Mouse (Mus musculus): ENCODE measurements around the gene Acot6. TPM values are rescaled to one million over a fixed set of nuclear protein-coding genes. Genes with fewer than 3 reads are reported as not detected.

Acot6 gene
- polyA plus RNA-seq, 1 experiment from 2014 or later, result 1.0 TPM

- peaks cover 8% of the 10 kb centered on the region for H3K36me3 ChIP-seq (replicated peaks; ENCODE audit: control insufficient read depth, insufficient read depth, low read depth, low read length)
- H3K9me3 ChIP-seq (replicated peaks; ENCODE audit: control insufficient read depth, low read length), result no peaks in the 10 kb centered on the region
- H3K4me2 ChIP-seq (ENCODE audit: low read depth, low read length), result no peak overlapping the region
- H3K4me3 ChIP-seq (ENCODE audit: low read depth, low read length), result no peak overlapping the region
- H3K4me1 ChIP-seq (ENCODE audit: control insufficient read depth, insufficient read depth, low read length), result no peaks in the 10 kb centered on the region
- no peak overlapping the region for H3K27ac ChIP-seq (replicated peaks; ENCODE audit: low read depth, low read length)
- ATAC-seq (replicated peaks; ENCODE audit: insufficient number of reproducible peaks, low FRiP score, low TSS enrichment, low read depth) (no peak), DNase-seq (ENCODE audit: low spot score) (no peak)
- H3K9ac ChIP-seq (replicated peaks; ENCODE audit: low read length), result no peak overlapping the region
- WGBS, result 79% methylated on average over 11 of the region's 11 CpGs
- H3K27me3 ChIP-seq (ENCODE audit: control insufficient read depth, insufficient read depth, low read length), result no peaks in the 10 kb centered on the region
These were observed 54.5 kb downstream of the Acot6 start for GRCm38 (mm10) chr12:84154786-84155522.

DNA sequence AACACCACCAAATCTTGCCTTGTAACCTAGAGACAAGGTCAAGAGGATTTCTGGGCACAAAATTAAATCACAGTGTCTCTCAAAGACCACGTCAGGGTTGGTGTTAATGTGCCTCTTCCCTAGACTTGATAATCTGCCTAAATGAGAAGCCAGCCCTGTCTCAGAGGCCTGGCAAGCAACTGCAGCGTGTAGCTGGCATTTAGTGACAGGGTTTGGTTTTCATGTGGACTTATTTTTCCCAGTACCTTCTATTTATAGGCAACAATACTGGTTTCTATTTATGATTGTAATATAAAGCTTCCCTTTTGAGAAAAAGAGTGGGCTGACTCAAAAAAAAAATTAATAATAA lies 55.0 kb downstream of the Acot6 start:
- no peaks in the 10 kb centered on the region for H3K27me3 ChIP-seq (ENCODE audit: control insufficient read depth, insufficient read depth, low read length)
- H3K27ac ChIP-seq (replicated peaks; ENCODE audit: low read depth, low read length), result no peak overlapping the region
- ATAC-seq (replicated peaks; ENCODE audit: insufficient number of reproducible peaks, low FRiP score, low TSS enrichment, low read depth) (no peak), DNase-seq (ENCODE audit: low spot score) (no peak)
- H3K9ac ChIP-seq (replicated peaks; ENCODE audit: low read length), result no peak overlapping the region
- H3K36me3 ChIP-seq (replicated peaks; ENCODE audit: control insufficient read depth, insufficient read depth, low read depth, low read length), result peaks cover 8% of the 10 kb centered on the region
- no peaks in the 10 kb centered on the region for H3K9me3 ChIP-seq (replicated peaks; ENCODE audit: control insufficient read depth, low read length)
- no peak overlapping the region for H3K4me2 ChIP-seq (ENCODE audit: low read depth, low read length)
- H3K4me3 ChIP-seq (ENCODE audit: low read depth, low read length), result no peak overlapping the region
- 86% methylated on average over 2 of the region's 2 CpGs for WGBS
- H3K4me1 ChIP-seq (ENCODE audit: control insufficient read depth, insufficient read depth, low read length), result no peaks in the 10 kb centered on the region

GRCm38 (mm10) chr12:84156210-84156609 lies 55.8 kb downstream of the Acot6 start:
- 94% methylated on average over 18 of the region's 18 CpGs for WGBS
- H3K36me3 ChIP-seq (replicated peaks; ENCODE audit: control insufficient read depth, insufficient read depth, low read depth, low read length), result peaks cover 8% of the 10 kb centered on the region

GRCm38 (mm10) chr12:84158156-84158555 lies 57.7 kb downstream of the Acot6 start:
- Histone ChIP-seq H3K4me1 (ENCODE audit: control insufficient read depth, insufficient read depth, low read length) (no peaks in the 10 kb centered on the region), H3K27me3 (ENCODE audit: control insufficient read depth, insufficient read depth, low read length) (no peaks in the 10 kb centered on the region), H3K4me2 (ENCODE audit: low read depth, low read length) (no peak overlapping the region), H3K9ac (replicated peaks; ENCODE audit: low read length) (no peak overlapping the region), H3K4me3 (ENCODE audit: low read depth, low read length) (no peak overlapping the region), H3K36me3 (replicated peaks; ENCODE audit: control insufficient read depth, insufficient read depth, low read depth, low read length) (peaks cover 5% of the 10 kb centered on the region), H3K27ac (replicated peaks; ENCODE audit: low read depth, low read length) (no peak overlapping the region), H3K9me3 (replicated peaks; ENCODE audit: control insufficient read depth, low read length) (no peaks in the 10 kb centered on the region)
- no peak for DNase-seq (ENCODE audit: low spot score)
- WGBS, result 92% methylated on average over 14 of the region's 14 CpGs
- no peak for ATAC-seq (replicated peaks; ENCODE audit: insufficient number of reproducible peaks, low FRiP score, low TSS enrichment, low read depth)

More at GRCm38 (mm10) chr12:84156210-84156609, 55.8 kb downstream of the Acot6 start:
- Histone ChIP-seq H3K9ac (replicated peaks; ENCODE audit: low read length) (no peak overlapping the region), H3K27ac (replicated peaks; ENCODE audit: low read depth, low read length) (no peak overlapping the region), H3K4me1 (ENCODE audit: control insufficient read depth, insufficient read depth, low read length) (no peaks in the 10 kb centered on the region), H3K4me3 (ENCODE audit: low read depth, low read length) (no peak overlapping the region), H3K27me3 (ENCODE audit: control insufficient read depth, insufficient read depth, low read length) (no peaks in the 10 kb centered on the region), H3K4me2 (ENCODE audit: low read depth, low read length) (no peak overlapping the region), H3K9me3 (replicated peaks; ENCODE audit: control insufficient read depth, low read length) (no peaks in the 10 kb centered on the region)
- DNase-seq (ENCODE audit: low spot score) (no peak), ATAC-seq (replicated peaks; ENCODE audit: insufficient number of reproducible peaks, low FRiP score, low TSS enrichment, low read depth) (no peak)

DNA sequence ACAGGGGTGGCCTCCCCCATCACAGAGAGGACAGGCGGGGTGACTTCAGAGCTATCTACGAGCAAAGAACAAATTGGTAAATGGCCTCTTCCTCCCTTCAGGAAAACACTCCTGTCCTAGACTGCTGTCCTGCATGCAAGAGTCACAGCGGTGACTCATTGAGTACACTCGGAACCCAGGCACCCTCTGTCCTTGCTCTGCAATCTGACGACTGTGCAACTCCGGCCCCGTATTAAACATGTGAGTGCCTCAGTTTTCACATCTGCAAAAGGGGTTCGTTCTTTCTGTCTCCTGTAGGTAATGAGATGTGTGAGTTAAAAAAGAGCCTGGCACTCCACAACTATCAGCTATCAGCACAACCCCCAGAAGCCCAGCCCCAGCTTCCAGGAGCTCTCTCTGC lies 60.0 kb downstream of the Acot6 start:
- H3K4me1 ChIP-seq (ENCODE audit: control insufficient read depth, insufficient read depth, low read length), result no peaks in the 10 kb centered on the region
- H3K27me3 ChIP-seq (ENCODE audit: control insufficient read depth, insufficient read depth, low read length), result no peaks in the 10 kb centered on the region
- no peak overlapping the region for H3K27ac ChIP-seq (replicated peaks; ENCODE audit: low read depth, low read length)
- H3K4me3 ChIP-seq (ENCODE audit: low read depth, low read length), result no peak overlapping the region
- no peak overlapping the region for H3K9ac ChIP-seq (replicated peaks; ENCODE audit: low read length)
- ATAC-seq (replicated peaks; ENCODE audit: insufficient number of reproducible peaks, low FRiP score, low TSS enrichment, low read depth) (no peak), DNase-seq (ENCODE audit: low spot score) (no peak)
- no peaks in the 10 kb centered on the region for H3K9me3 ChIP-seq (replicated peaks; ENCODE audit: control insufficient read depth, low read length)
- H3K4me2 ChIP-seq (ENCODE audit: low read depth, low read length), result no peak overlapping the region
- H3K36me3 ChIP-seq (replicated peaks; ENCODE audit: control insufficient read depth, insufficient read depth, low read depth, low read length), result peaks cover 5% of the 10 kb centered on the region
- WGBS, result 93% methylated on average over 8 of the region's 8 CpGs

Other genes starting within 250 kb of the Acot6 start
- gene Numb, start 178.7 kb upstream of the Acot6 start, polyA plus RNA-seq (2014; fragmentation: Nextera tagmentation; extraction: Ambion mirVana), result 30.7 and 36.0 TPM in 2 replicates
- gene Riox1, start 150.0 kb upstream of the Acot6 start, polyA plus RNA-seq (2014; fragmentation: Nextera tagmentation; extraction: Ambion mirVana), result 15.0 and 17.4 TPM in 2 replicates
- not detected in 2 replicates for gene Heatr4, start 115.8 kb upstream of the Acot6 start, polyA plus RNA-seq (2014; fragmentation: Nextera tagmentation; extraction: Ambion mirVana)
- gene Acot2, start 112.8 kb upstream of the Acot6 start, polyA plus RNA-seq (2014; fragmentation: Nextera tagmentation; extraction: Ambion mirVana), result 10.8 and 12.9 TPM in 2 replicates
- gene Acot1, start 91.2 kb upstream of the Acot6 start, polyA plus RNA-seq (2014; fragmentation: Nextera tagmentation; extraction: Ambion mirVana), result 36.0 and 41.3 TPM in 2 replicates
- 0.46 and 0.56 TPM in 2 replicates for gene Acot4, start 62.3 kb upstream of the Acot6 start, polyA plus RNA-seq (2014; fragmentation: Nextera tagmentation; extraction: Ambion mirVana)
- gene Gm49366, start 61.7 kb upstream of the Acot6 start, polyA plus RNA-seq (2014; fragmentation: Nextera tagmentation; extraction: Ambion mirVana), result not detected in 2 replicates
- 0.15 and 0.24 TPM in 2 replicates for gene Acot3, start 48.5 kb upstream of the Acot6 start, polyA plus RNA-seq (2014; fragmentation: Nextera tagmentation; extraction: Ambion mirVana)
- gene Acot5, start 31.3 kb upstream of the Acot6 start, polyA plus RNA-seq (2014; fragmentation: Nextera tagmentation; extraction: Ambion mirVana), result not detected in 2 replicates
- 3.9 and 6.8 TPM in 2 replicates for gene Dnal1, start 13.7 kb downstream of the Acot6 start, polyA plus RNA-seq (2014; fragmentation: Nextera tagmentation; extraction: Ambion mirVana)
- 0.88 and 1.0 TPM in 2 replicates for gene Pnma1, start 47.8 kb downstream of the Acot6 start, polyA plus RNA-seq (2014; fragmentation: Nextera tagmentation; extraction: Ambion mirVana)
- 3.6 and 4.1 TPM in 2 replicates for gene Elmsan1, start 118.2 kb downstream of the Acot6 start, polyA plus RNA-seq (2014; fragmentation: Nextera tagmentation; extraction: Ambion mirVana)
- gene Ptgr2, start 184.6 kb downstream of the Acot6 start, polyA plus RNA-seq (2014; fragmentation: Nextera tagmentation; extraction: Ambion mirVana), result 12.9 and 14.7 TPM in 2 replicates
- gene Zfp410, start 216.2 kb downstream of the Acot6 start, polyA plus RNA-seq (2014; fragmentation: Nextera tagmentation; extraction: Ambion mirVana), result 111 and 114 TPM in 2 replicates

Data from embryonic facial prominence, embryonic 11.5 days (tissue).